Mouse (Mus musculus): ENCODE results near the gene Ucn2.

Ucn2 gene
- long read RNA-seq, experiment 1: 0 reads
- long read RNA-seq, experiment 2: 0 reads

- intact Hi-C loops (cut with DNase I): no loop called here
These were observed at the start of gene Ucn2 for GRCm38 (mm10) chr9:108985710-108986109. Ucn2 (plus strand) TSS chr9:108986010.

GRCm38 (mm10) chr9:108936418-108937364, 49.1 kb upstream of the Ucn2 start, which contains the start of gene Uqcrc1:
Uqcrc1 (plus strand) TSS chr9:108936633.
- intact Hi-C loops (cut with DNase I): loop anchor here (5.0 kb wide), 1 partner anchor 121 kb away; the partner anchor contains the start of gene Trex1

- intact Hi-C loops (cut with DNase I): no loop called here
These were observed 40.7 kb upstream of the Ucn2 start for GRCm38 (mm10) chr9:108945111-108945510.

- intact Hi-C loops (cut with DNase I): no loop called here
These were observed 40.2 kb upstream of the Ucn2 start for GRCm38 (mm10) chr9:108945608-108946007.

DNA sequence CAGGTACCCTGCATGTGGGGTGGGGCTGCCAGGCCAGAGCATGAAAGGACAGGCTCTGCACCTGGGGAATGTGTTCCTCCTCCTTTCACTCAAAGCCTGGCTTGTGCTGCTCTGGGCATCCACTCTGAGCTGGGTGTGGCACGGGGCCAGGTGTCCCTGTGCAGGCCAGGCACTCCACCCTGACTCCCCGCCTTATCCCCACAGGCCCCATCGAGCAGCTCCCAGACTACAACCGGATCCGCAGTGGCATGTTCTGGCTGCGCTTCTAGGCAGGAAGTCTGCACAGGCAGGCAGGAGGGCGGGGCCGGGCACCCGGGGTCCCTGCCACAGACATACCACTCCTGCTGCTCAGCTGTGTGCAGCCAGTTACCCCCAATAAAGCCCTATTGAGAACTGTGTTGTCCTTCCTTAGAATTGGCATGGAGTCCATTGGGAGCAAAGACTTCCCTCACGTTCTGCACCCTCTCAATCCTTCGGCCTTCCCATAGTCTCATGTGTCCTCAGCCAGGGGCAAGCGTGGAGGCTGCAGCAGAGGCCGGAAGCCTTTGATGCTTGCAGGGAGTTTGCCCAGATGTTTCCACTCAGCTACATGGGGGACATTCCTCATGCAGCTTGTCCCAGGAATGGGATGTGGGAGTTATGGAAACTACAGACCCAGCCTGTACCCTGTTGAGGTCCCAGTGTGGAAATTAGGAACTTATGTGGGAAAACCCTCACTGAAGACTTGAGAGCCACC, 36.4 kb upstream of the Ucn2 start:
- intact Hi-C loops (cut with DNase I): no loop called here

- intact Hi-C loops (cut with DNase I): no loop called here
These were observed 35.7 kb upstream of the Ucn2 start for GRCm38 (mm10) chr9:108949967-108950728.

DNA sequence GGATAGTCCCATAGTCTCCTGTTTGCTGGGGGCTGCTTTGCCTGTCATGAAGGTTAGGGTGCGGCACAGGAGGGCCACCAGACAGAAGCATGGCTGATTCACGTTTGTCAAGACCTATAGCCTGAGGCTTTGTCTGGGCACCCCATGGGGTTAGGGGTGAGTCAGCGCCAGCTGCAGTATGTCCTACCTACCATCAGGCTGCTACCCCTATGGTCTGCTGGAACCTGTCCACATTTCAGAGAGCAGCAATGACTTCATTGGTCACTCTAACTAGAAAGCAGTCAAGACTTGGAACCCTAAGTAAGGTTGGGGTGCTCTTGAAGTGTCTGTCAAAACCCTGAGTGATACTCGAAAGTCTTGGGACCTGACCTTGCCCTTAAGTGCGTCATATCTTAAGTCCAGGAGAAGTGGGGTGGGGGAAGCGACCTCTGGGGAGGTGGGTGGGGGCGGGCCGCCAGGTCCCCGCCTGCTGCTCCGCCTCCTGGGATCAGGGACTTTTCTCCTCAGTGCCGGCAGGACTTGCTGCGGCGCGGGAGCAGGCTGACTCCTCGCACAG, 32.7 kb upstream of the Ucn2 start, which contains the start of gene Col7a1:
Gene Col7a1, plus strand, starts transcription at position 506 of the 556 bp plus-strand sequence.
- intact Hi-C loops (cut with DNase I): no loop called here

DNA sequence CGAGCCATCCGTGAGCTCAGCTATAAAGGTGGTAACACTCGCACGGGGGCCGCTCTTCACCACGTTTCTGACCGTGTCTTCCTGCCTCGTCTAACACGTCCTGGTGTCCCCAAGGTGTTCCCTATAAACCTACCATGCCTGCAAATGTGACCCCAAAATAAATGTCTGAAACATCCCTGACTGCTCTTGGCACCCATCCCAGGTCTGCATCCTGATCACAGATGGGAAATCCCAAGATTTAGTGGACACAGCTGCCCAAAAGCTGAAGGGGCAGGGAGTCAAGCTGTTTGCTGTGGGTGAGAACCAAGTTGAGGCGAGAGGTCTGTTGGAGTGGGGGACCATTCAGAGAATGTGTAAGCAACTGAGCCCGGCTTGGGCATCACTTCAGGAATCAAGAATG, 30.6 kb upstream of the Ucn2 start:
- intact Hi-C loops (cut with DNase I): no loop called here

- intact Hi-C loops (cut with DNase I): no loop called here
These were observed 30.0 kb upstream of the Ucn2 start for GRCm38 (mm10) chr9:108955846-108956245.

GRCm38 (mm10) chr9:108963577-108963976, 22.2 kb upstream of the Ucn2 start:
- intact Hi-C loops (cut with DNase I): no loop called here

DNA sequence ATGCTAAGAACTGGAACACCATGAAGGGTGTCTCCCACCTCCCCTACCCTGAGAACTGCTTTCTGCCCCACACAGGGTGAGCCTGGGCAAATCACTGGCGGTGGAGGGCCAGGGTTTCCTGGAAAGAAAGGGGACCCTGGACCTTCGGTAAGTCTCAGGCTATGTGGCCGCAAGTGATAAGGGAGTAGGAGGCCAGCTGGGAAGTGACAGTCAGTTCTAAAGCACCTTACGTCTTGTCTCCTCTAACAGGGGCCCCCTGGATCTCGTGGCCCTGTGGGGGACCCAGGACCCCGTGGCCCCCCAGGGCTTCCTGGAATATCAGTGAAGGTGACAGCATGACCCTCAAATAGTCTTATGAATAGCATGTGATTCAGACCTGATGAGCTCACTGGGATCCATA, 21.5 kb upstream of the Ucn2 start:
- intact Hi-C loops (cut with DNase I): no loop called here

GRCm38 (mm10) chr9:108970623-108971022, 15.2 kb upstream of the Ucn2 start:
- intact Hi-C loops (cut with DNase I): no loop called here

DNA sequence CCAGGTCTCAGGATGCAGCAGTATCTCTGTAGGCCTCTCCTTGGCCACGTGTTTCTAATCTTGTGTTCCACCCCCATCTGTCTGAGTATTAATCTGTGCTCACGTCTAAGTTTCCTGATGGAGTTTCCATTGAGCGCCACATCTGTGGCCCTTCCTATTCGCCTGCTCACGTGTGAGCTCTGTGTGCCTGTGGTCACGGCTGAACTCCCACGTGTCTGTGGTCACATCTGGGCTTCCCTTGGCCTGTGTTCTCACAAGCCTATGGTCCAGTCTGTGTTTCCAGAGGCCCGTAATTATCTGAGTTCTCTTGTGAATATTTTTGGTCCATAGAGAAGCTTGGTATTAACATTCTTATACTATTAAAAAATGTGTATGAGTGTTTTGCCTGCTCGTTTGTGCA, 9.3 kb upstream of the Ucn2 start:
- intact Hi-C loops (cut with DNase I): no loop called here

GRCm38 (mm10) chr9:108977966-108978365, 7.8 kb upstream of the Ucn2 start:
- intact Hi-C loops (cut with DNase I): no loop called here

GRCm38 (mm10) chr9:108982498-108982897, 3.3 kb upstream of the Ucn2 start:
- intact Hi-C loops (cut with DNase I): no loop called here

- intact Hi-C loops (cut with DNase I): no loop called here
These were observed 2.6 kb upstream of the Ucn2 start for GRCm38 (mm10) chr9:108983209-108983608.

DNA sequence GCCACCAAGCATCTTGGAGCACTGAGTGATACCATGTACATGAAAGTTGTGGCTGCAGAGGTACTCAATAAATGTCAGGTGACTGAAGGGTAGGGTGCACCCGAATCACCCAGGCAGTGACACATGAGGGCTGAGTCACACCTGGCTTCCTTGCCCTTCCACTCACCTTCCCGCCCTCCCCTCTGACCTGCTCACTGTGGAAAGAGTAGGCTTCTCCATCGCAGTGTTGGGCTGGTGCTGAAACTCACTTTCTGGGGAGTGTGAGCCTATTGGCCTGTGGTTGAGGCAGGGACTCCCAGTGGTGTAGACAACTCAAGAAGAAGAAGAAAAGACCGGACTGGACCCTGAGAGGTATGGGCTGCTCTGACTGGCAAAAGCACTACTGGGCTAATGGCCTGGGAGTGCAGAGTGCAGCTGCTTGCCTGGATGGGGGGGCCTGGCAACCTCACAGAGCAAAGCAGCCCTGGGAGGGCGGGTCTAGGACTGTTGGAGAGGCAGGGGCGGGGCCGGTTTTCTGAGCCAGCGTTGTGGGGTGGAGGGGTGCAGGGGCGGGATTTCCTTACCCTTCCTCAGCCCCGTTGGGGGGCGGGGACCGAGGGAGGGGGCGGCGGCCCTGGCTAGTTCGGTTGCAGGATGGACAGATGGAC, 2.0 kb downstream of the Ucn2 start:
- intact Hi-C loops (cut with DNase I): no loop called here

DNA sequence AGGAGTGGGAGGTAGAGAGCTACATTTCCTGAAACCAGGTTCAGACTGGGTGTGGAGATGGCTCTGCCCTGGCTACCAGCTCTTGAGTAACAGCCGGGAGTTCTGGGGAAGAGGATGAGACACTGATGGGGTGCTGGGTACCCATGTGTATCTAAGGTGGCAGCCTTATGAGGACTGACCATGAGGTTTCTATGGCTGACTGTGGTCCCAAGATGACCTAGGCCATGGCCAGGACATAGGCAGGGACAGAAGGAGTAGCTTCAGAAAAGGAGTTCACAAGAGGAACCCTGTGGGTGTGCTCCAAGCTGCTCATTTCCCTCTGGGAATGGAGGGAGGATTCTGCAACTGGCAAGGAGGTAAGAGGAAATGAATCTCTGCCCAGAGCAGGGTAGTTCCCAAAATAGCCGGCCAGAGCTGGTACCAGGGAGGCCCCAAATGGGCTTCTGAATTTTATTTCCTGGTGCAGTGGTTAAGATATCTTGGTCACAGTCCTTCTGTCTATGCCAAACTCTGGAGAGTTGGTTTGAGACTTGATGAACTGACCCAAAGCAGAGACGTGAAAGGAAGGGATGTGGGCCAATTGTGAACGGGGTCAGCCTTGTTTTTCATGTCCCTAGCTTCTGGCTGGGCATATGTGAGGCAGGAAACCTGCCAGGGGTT, 4.1 kb downstream of the Ucn2 start:
- intact Hi-C loops (cut with DNase I): no loop called here

DNA sequence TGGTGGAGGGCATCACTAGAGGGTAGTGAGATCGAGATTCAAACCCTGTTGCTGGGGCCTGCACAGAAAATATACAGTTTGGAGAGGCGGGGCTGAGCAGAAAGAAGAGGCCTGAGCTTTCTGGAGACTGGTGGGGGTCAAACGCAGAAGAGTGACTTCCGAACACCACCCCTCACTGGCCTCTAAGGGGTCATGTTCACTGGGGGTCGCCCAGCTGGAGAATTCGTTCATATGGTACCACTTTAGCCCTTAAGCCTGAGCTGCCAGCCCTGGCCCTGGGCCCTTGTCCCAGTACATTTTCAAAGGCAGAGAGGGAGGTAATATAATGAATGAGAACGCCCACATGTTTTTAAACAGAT, 4.6 kb downstream of the Ucn2 start:
- intact Hi-C loops (cut with DNase I): no loop called here
